Mouse (Mus musculus) spleen, adult 2 months (tissue): ENCODE data around the gene Ctla4.

Experiments
- CTCF ChIP-seq: fragments of 200-500 bp; IDR thresholded peaks from 2 replicates; pipeline ENCODE4 v1.5.1; 2011; ENCODE audit warnings: mild to moderate bottlenecking, inconsistent platforms; ENCODE audit not compliant: insufficient read depth, insufficient read length, insufficient replicate concordance; ENCODE audit errors: extremely low read depth
- POLR2A ChIP-seq: fragments of 200-500 bp; IDR thresholded peaks from 2 replicates; pipeline ENCODE4 v1.6.1; 2011; ENCODE audit warnings: low read depth, low read length, inconsistent platforms

DNA sequence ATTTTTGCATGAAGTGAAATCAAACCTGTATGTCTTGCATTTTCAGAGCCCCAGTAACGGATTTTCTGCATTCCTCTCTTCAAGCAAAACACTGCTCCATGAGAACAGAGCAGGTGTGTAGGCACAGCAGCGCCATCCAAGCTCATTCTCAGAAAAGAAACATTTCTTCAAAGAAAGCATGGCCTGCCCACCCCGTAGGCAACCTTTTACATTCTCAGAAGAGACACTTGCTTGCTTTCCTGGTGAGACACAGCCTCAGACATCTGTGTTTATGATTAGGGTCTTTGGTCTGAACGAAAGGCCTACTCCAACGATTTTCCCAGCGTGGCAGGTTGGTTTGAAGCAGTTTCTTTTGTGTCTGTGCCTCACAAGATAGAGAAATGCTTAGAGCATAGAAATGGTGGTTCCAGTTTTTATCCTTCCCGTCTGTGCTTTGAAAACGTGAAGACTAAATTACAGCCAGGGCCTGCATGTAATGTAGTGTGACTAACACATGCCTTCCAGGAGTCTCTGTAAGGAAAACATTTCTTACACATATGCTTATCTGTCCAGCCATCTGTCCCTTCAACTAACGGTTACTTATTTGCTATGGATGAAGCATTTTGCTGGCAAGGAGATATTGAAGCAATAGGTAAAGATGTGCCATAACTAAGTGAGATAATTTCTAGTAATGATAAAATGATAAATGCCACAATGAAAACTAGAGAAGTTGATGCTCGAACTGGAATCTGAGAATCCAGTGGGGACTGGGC is 6.5 kb upstream of the Ctla4 start:
- TF ChIP-seq CTCF (no peak), POLR2A (no peak)
